Mouse (Mus musculus) myocyte (in vitro differentiated cells): ENCODE measurements around the gene Milr1. TPM values are rescaled to one million over a fixed set of nuclear protein-coding genes. Genes with fewer than 3 reads are reported as not detected.

ENCODE experiments used
- H3K27me3 ChIP-seq: one replicate; pipeline ENCODE4 v1.6.1; 2011; ENCODE audit not compliant: control insufficient read depth, insufficient read depth, insufficient read length
- H3K36me3 ChIP-seq: one replicate; pipeline ENCODE4 v1.6.1; 2011; ENCODE audit not compliant: control insufficient read depth, insufficient read depth
- H3K4me2 ChIP-seq: one replicate; pipeline ENCODE4 v1.6.1; 2011; ENCODE audit warnings: low read depth, control low read depth
- H3K4me3 ChIP-seq: one replicate; pipeline ENCODE4 v1.5.1; 2011; ENCODE audit warnings: mild to moderate bottlenecking, control low read depth, moderate library complexity
- H3K79me2 ChIP-seq: one replicate; pipeline ENCODE4 v1.6.1; 2011; ENCODE audit not compliant: control insufficient read depth, insufficient read depth
- H3ac ChIP-seq: one replicate; pipeline ENCODE4 v1.6.1; 2011; ENCODE audit not compliant: control insufficient read depth, insufficient read length
- CEBPB ChIP-seq: IDR thresholded peaks from 2 replicates; pipeline ENCODE4 v1.6.1; 2011; ENCODE audit warnings: mild to moderate bottlenecking, moderate library complexity; ENCODE audit not compliant: poor library complexity, insufficient read depth, severe bottlenecking
- E2F4 ChIP-seq: IDR thresholded peaks from one replicate; pipeline ENCODE4 v1.6.1; 2011; ENCODE audit warnings: mild to moderate bottlenecking, control low read depth, moderate library complexity; ENCODE audit not compliant: insufficient read depth
- MAX ChIP-seq: IDR thresholded peaks from one replicate; pipeline ENCODE4 v1.6.1; 2011; ENCODE audit warnings: low read depth, mild to moderate bottlenecking, control low read depth
- MYOD1 ChIP-seq, 3 experiments: IDR thresholded peaks; one replicate each; pipeline ENCODE4 v1.6.1; 2011; ENCODE audit warnings: control low read depth in 2 of 3, low read depth in 2 of 3, mild to moderate bottlenecking in 2 of 3, moderate library complexity in 1 of 3; ENCODE audit not compliant: insufficient read length in 2 of 3, control insufficient read depth in 1 of 3
- MYOG ChIP-seq, 3 experiments: IDR thresholded peaks; one replicate each; pipeline ENCODE4 v1.6.1; 2011; ENCODE audit warnings: control low read depth in 2 of 3, low read depth in 2 of 3, mild to moderate bottlenecking in 2 of 3; ENCODE audit not compliant: insufficient read length in 2 of 3, control insufficient read depth in 1 of 3, insufficient read depth in 1 of 3
- POLR2A ChIP-seq: IDR thresholded peaks from one replicate; pipeline ENCODE4 v1.6.1; 2011; ENCODE audit warnings: low read depth, mild to moderate bottlenecking, control low read depth, moderate library complexity; ENCODE audit not compliant: insufficient read length
- POLR2AphosphoS2 ChIP-seq: IDR thresholded peaks from one replicate; pipeline ENCODE4 v1.6.1; 2011; ENCODE audit warnings: low read depth, control low read depth; ENCODE audit not compliant: insufficient read length
- REST ChIP-seq: IDR thresholded peaks from one replicate; pipeline ENCODE4 v1.6.1; 2011; ENCODE audit warnings: mild to moderate bottlenecking, control low read depth, moderate library complexity; ENCODE audit not compliant: insufficient read depth, insufficient read length
- SRF ChIP-seq: IDR thresholded peaks from one replicate; pipeline ENCODE4 v1.6.1; 2011; ENCODE audit warnings: low read depth; ENCODE audit not compliant: control insufficient read depth, insufficient read length
- TCF12 ChIP-seq: IDR thresholded peaks from one replicate; pipeline ENCODE4 v1.6.1; 2011; ENCODE audit warnings: mild to moderate bottlenecking, control low read depth; ENCODE audit not compliant: poor library complexity, insufficient read depth, severe bottlenecking
- TCF3 ChIP-seq: IDR thresholded peaks from one replicate; pipeline ENCODE4 v1.6.1; 2011; ENCODE audit warnings: low read depth, control low read depth; ENCODE audit not compliant: insufficient read length
- USF1 ChIP-seq: IDR thresholded peaks from one replicate; pipeline ENCODE4 v1.6.1; 2011; ENCODE audit warnings: low read depth, mild to moderate bottlenecking, control low read depth, moderate library complexity
- polyA plus RNA-seq: library from polyadenylated mRNA; unstranded; fragments of >200 nt; fragmentation: generic; extraction: Trizol; gene quantifications from one replicate; pipeline ENCODE4 v1.2.1, GENCODE M21; 2012; ENCODE audit warnings: missing spikeins

Milr1 gene
- polyA plus RNA-seq, 1 experiment, result 7.7 TPM

DNA sequence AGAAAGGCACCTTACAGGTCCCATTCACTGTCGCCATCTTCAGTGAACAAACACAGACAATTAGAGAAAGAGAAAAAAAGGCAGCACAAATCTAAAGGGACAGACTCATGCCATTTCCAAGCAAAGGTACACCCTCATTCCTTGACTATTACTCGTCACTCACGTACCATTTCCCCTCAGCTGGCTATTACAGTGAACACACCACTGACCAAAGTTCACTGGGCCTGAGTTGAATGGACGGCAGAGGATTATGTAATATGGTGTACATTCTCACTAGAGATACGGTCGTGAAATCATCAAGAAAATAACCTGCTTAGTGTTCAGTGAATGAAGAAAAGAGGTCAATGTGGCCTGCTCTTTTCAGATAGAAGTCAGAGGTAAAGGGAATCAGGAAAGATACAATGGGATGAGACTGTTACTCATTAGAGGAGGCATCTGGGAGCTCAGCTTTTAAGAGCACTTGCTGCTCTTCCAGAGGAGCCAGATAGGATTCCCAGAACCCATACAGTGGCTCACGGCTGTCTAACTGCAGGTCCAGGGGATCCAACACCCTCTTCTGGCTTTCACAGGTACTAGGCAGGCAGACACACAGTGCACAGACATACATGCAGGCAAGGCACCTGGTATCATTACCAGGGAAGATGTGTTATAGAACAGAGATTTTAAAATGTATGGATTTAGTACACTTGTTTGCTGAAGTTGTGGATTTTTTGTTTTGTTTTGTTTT lies 61.5 kb downstream of the Milr1 start:
- no peaks in the 10 kb centered on the region for H3K27me3 ChIP-seq
- no peak overlapping the region for H3K4me3 ChIP-seq
- H3K4me2 ChIP-seq, result no peak overlapping the region
- H3ac ChIP-seq, result no peak overlapping the region
- peaks cover 34% of the 10 kb centered on the region for H3K36me3 ChIP-seq
- no peak for TF ChIP-seq REST
- TF ChIP-seq SRF, result no peak
- no peak for TF ChIP-seq POLR2A
- no peak for TF ChIP-seq TCF12
- no peak for TF ChIP-seq MYOG (IDR thresholded peaks at IDR 0.05; ENCODE audit: control insufficient read depth in 1 of 3, insufficient read depth in 1 of 3, insufficient read length in 2 of 3, low read depth in 2 of 3)
- no peak for TF ChIP-seq E2F4
- TF ChIP-seq USF1, result no peak
- TF ChIP-seq CEBPB, result no peak
- no peak for TF ChIP-seq MYOD1 (IDR thresholded peaks at IDR 0.05; ENCODE audit: control insufficient read depth in 1 of 3, insufficient read length in 2 of 3, low read depth in 2 of 3)
- no peak for TF ChIP-seq MAX
- no peaks in the 10 kb centered on the region for H3K79me2 ChIP-seq

DNA sequence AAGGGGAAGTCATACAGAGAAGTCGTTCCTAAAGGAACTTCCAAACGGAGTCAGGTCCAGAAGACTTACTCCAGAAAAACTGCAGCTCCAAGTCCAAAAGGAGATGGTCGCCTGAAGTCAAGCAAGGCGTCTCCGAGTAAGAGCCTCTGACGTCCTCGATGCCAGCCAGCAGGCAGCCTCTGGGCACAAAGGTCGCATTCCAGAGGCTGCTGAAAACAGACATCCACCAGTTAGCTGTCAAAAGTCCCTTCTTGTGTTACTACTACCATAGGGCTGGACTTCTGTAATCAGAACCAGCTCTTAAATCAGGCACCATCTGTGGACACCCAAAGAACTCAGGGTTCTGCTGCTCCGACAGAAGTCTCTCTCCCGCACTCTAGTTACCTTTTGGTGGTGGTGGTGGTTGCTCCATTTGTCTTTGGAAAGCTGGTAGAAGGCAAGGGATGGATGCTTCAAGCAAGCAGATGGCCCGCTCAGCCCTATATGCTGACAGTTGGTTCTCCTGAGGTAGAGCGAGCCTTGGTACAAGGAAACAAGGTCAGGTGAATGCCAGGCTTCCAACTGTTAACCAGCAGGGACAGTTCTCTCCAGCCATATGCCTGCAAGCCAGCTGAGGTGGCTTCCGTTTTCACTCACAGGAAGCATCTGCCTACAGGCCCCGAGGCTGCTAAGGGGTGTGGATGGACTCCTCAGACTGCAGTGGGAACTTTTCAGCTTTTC lies 63.7 kb downstream of the Milr1 start:
- no peak overlapping the region for H3K4me3 ChIP-seq
- no peak overlapping the region for H3ac ChIP-seq
- H3K27me3 ChIP-seq, result no peaks in the 10 kb centered on the region
- H3K79me2 ChIP-seq, result no peaks in the 10 kb centered on the region
- peaks cover 50% of the 10 kb centered on the region for H3K36me3 ChIP-seq
- no peak for TF ChIP-seq MYOG (IDR thresholded peaks at IDR 0.05; ENCODE audit: control insufficient read depth in 1 of 3, insufficient read depth in 1 of 3, insufficient read length in 2 of 3, low read depth in 2 of 3)
- TF ChIP-seq TCF3, result no peak
- no peak for TF ChIP-seq POLR2AphosphoS2
- no peak for TF ChIP-seq REST
- TF ChIP-seq CEBPB, result no peak
- no peak for TF ChIP-seq POLR2A
- no peak for TF ChIP-seq SRF
- no peak for TF ChIP-seq E2F4
- no peak for TF ChIP-seq MYOD1 (IDR thresholded peaks at IDR 0.05; ENCODE audit: control insufficient read depth in 1 of 3, insufficient read length in 2 of 3, low read depth in 2 of 3)
- TF ChIP-seq MAX, result no peak
- TF ChIP-seq TCF12, result no peak
- no peak for TF ChIP-seq USF1
- H3K4me2 ChIP-seq, result no peak overlapping the region

GRCm38 (mm10) chr11:106815331-106815730 lies 64.3 kb downstream of the Milr1 start:
- H3K36me3 ChIP-seq, result peaks cover 52% of the 10 kb centered on the region

DNA sequence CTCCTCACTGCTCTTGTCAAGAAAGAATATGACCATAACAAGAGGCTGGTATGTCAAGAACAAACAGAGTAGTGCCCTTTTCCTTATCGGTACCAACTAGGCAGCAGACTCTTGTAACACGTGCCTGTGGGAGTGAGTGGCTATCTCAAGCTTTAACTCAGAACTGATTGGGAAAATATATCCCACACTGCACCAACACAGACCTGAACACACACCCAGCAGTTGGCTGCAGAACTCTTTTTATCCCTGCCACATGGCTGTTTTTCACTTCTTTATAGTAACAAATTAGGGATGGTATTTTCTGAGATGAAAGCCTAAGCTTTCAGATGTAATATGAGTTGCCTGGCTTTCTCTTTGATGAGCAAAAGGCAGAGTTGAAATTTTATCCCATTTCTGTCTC lies 64.7 kb downstream of the Milr1 start:
- H3ac ChIP-seq, result no peak overlapping the region
- H3K36me3 ChIP-seq, result peaks cover 53% of the 10 kb centered on the region
- H3K4me2 ChIP-seq, result no peak overlapping the region
- H3K4me3 ChIP-seq, result no peak overlapping the region
- no peaks in the 10 kb centered on the region for H3K79me2 ChIP-seq
- no peaks in the 10 kb centered on the region for H3K27me3 ChIP-seq
- no peak for TF ChIP-seq E2F4
- no peak for TF ChIP-seq MYOG (IDR thresholded peaks at IDR 0.05; ENCODE audit: control insufficient read depth in 1 of 3, insufficient read depth in 1 of 3, insufficient read length in 2 of 3, low read depth in 2 of 3)
- no peak for TF ChIP-seq SRF
- no peak for TF ChIP-seq MAX
- TF ChIP-seq TCF12, result no peak
- no peak for TF ChIP-seq POLR2A
- no peak for TF ChIP-seq TCF3
- TF ChIP-seq MYOD1 (IDR thresholded peaks at IDR 0.05; ENCODE audit: control insufficient read depth in 1 of 3, insufficient read length in 2 of 3, low read depth in 2 of 3), result no peak
- no peak for TF ChIP-seq CEBPB
- no peak for TF ChIP-seq REST
- TF ChIP-seq POLR2AphosphoS2, result no peak
- TF ChIP-seq USF1, result no peak

More at GRCm38 (mm10) chr11:106815331-106815730, 64.3 kb downstream of the Milr1 start:
- H3K27me3 ChIP-seq, result no peaks in the 10 kb centered on the region
- H3K79me2 ChIP-seq, result no peaks in the 10 kb centered on the region
- no peak for TF ChIP-seq MAX
- no peak for TF ChIP-seq USF1
- TF ChIP-seq MYOG (IDR thresholded peaks at IDR 0.05; ENCODE audit: control insufficient read depth in 1 of 3, insufficient read depth in 1 of 3, insufficient read length in 2 of 3, low read depth in 2 of 3), result no peak
- TF ChIP-seq CEBPB, result no peak
- no peak for TF ChIP-seq TCF3
- no peak for TF ChIP-seq SRF
- TF ChIP-seq POLR2AphosphoS2, result no peak
- TF ChIP-seq POLR2A, result no peak
- TF ChIP-seq REST, result no peak
- no peak overlapping the region for H3ac ChIP-seq
- no peak overlapping the region for H3K4me2 ChIP-seq
- H3K4me3 ChIP-seq, result no peak overlapping the region
